Mouse (Mus musculus): ENCODE measurements at regions not wholly inside any gene's neighbourhood (a gene's known extent, or its start where the extent isn't known, plus 50 kb on each side); places are given as distances from the start of the nearest gene placed in this dataset.
"Not testable (repeated sequence)": the region's sequence is repeated elsewhere in the genome, so short reads cannot be mapped to it uniquely, and the experiment has no call there.

DNA sequence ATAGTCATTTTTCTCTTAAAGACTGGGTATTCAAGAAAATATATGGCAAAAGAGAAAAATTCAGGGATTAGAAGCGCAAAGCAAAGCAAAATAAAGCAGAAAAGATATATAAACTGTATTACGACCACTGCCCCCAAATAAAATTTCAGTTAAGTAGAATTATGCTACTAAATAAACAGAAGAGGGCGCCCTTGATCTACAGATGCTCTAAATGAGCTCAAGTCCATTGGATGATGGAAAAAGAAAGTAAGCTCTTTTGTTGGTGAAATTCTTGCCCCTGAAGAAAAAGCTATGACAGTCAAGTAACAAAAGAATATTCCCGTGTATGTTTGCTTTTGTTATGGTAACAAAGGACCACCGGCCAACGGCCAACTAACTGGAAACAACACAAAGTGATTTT lies 165.5 kb upstream of the Stk26 start:
- no peak overlapping the region for H3K4me3 ChIP-seq (ENCODE audit: low read length)
- H3K9me3 ChIP-seq (ENCODE audit: control insufficient read depth, low read length): no peaks in the 10 kb centered on the region
- no peak for ATAC-seq (ENCODE audit: low FRiP score, low TSS enrichment)
- WGBS: 33% methylated on average over 6 of the region's 6 CpGs
- H3K9ac ChIP-seq (ENCODE audit: low read depth, low read length): no peak overlapping the region
- H3K36me3 ChIP-seq (ENCODE audit: control insufficient read depth, insufficient read depth, low read length): no peaks in the 10 kb centered on the region
- no peak overlapping the region for H3K4me2 ChIP-seq (replicated peaks; ENCODE audit: low read depth, low read length)
- no peaks in the 10 kb centered on the region for H3K4me1 ChIP-seq (ENCODE audit: control insufficient read depth, insufficient read depth, low read length)
- no peak overlapping the region for H3K27ac ChIP-seq (ENCODE audit: low read depth, low read length)
- H3K27me3 ChIP-seq (ENCODE audit: control insufficient read depth, insufficient read depth, low read length): no peaks in the 10 kb centered on the region

DNA sequence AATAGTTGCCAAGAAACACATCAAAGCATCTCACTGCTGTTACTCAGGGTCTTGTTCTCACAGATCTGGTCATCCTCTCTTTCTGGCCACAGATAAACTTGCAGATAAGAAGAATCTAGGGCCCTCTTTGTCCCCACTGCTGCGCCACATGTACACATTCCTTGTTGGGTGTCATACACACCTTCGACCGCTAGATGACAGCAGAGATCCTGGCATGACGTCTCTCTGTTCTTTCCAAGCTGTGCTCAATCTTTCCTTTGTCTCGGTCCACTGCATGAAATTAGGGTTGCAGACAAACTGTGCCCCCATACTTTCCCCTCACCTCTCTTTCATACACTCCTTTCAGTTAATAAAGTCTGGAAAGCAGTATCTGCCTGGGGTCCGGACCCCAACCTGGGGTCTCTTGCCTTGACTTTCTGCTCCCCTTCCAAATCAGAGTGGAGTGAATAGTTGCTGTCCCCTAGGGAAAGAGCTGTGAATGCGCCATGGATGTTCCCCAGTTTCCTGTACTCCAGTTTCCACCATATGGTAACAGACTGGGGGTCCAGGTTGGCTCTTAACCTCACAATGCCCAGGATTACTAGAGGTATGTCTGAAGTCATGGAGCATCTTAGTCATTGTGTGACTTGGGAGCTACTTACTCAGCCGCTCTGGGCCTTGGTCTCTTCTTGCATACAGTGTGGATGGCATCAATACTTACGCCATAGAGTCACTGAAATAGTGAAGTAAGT lies 182.8 kb upstream of the Stk26 start:
- Histone ChIP-seq H3K4me2 (replicated peaks; ENCODE audit: low read depth, low read length) (no peak overlapping the region), H3K9ac (ENCODE audit: low read depth, low read length) (no peak overlapping the region), H3K9me3 (ENCODE audit: control insufficient read depth, low read length) (no peaks in the 10 kb centered on the region), H3K36me3 (ENCODE audit: control insufficient read depth, insufficient read depth, low read length) (no peaks in the 10 kb centered on the region), H3K27me3 (ENCODE audit: control insufficient read depth, insufficient read depth, low read length) (no peaks in the 10 kb centered on the region), H3K27ac (ENCODE audit: low read depth, low read length) (no peak overlapping the region), H3K4me1 (ENCODE audit: control insufficient read depth, insufficient read depth, low read length) (no peaks in the 10 kb centered on the region), H3K4me3 (ENCODE audit: low read length) (no peak overlapping the region)
- WGBS: 45% methylated on average over 9 of the region's 9 CpGs
- no peak for ATAC-seq (ENCODE audit: low FRiP score, low TSS enrichment)

- H3K4me1 ChIP-seq (ENCODE audit: control insufficient read depth, insufficient read depth, low read length): no peaks in the 10 kb centered on the region
- no peak overlapping the region for H3K9ac ChIP-seq (ENCODE audit: low read depth, low read length)
- H3K27ac ChIP-seq (ENCODE audit: low read depth, low read length): no peak overlapping the region
- H3K9me3 ChIP-seq (ENCODE audit: control insufficient read depth, low read length): no peaks in the 10 kb centered on the region
- no peak overlapping the region for H3K4me2 ChIP-seq (replicated peaks; ENCODE audit: low read depth, low read length)
- 66% methylated on average over 6 of the region's 6 CpGs for WGBS
- no peaks in the 10 kb centered on the region for H3K27me3 ChIP-seq (ENCODE audit: control insufficient read depth, insufficient read depth, low read length)
- no peak for ATAC-seq (ENCODE audit: low FRiP score, low TSS enrichment)
- no peak overlapping the region for H3K4me3 ChIP-seq (ENCODE audit: low read length)
- H3K36me3 ChIP-seq (ENCODE audit: control insufficient read depth, insufficient read depth, low read length): no peaks in the 10 kb centered on the region
Measured at GRCm38 (mm10) chrX:50657180-50657834, 183.5 kb upstream of the Stk26 start.

DNA sequence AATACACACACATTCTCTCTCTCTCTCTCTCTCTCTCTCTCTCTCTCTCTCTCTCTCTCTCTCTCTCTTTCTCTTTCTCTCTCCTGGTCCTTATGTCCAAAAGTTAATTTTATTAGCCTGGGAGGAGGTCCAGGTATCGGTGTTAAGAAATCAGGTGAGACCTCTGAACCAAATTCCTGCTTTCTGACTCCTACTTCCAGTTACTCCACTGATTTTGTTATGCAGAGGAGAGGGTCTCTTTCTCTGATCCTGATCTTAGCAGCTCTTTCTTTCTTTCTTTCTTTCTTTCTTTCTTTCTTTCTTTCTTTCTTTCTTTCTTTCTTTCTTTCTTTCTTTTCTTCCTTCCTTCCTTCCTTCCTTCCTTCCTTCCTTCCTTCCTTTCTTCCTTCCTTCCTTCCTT lies 185.5 kb upstream of the Stk26 start:
- not testable (repeated sequence) for ATAC-seq (ENCODE audit: low FRiP score, low TSS enrichment)

GRCm38 (mm10) chrX:50641347-50641746 lies 199.5 kb upstream of the Stk26 start:
- WGBS: 50% methylated on average over 4 of the region's 4 CpGs
- no peaks in the 10 kb centered on the region for H3K4me1 ChIP-seq (ENCODE audit: control insufficient read depth, insufficient read depth, low read length)
- H3K27ac ChIP-seq (ENCODE audit: low read depth, low read length): no peak overlapping the region
- H3K9ac ChIP-seq (ENCODE audit: low read depth, low read length): no peak overlapping the region
- no peaks in the 10 kb centered on the region for H3K27me3 ChIP-seq (ENCODE audit: control insufficient read depth, insufficient read depth, low read length)
- H3K4me2 ChIP-seq (replicated peaks; ENCODE audit: low read depth, low read length): no peak overlapping the region
- no peak for ATAC-seq (ENCODE audit: low FRiP score, low TSS enrichment)
- H3K9me3 ChIP-seq (ENCODE audit: control insufficient read depth, low read length): no peaks in the 10 kb centered on the region
- no peak overlapping the region for H3K4me3 ChIP-seq (ENCODE audit: low read length)
- no peaks in the 10 kb centered on the region for H3K36me3 ChIP-seq (ENCODE audit: control insufficient read depth, insufficient read depth, low read length)

More for the DNA sequence above, 185.5 kb upstream of the Stk26 start:
- H3K9me3 ChIP-seq (ENCODE audit: control insufficient read depth, low read length); H3K9ac ChIP-seq (ENCODE audit: low read depth, low read length); H3K27me3 ChIP-seq (ENCODE audit: control insufficient read depth, insufficient read depth, low read length); H3K4me3 ChIP-seq (ENCODE audit: low read length); H3K27ac ChIP-seq (ENCODE audit: low read depth, low read length); H3K4me1 ChIP-seq (ENCODE audit: control insufficient read depth, insufficient read depth, low read length); H3K4me2 ChIP-seq (replicated peaks; ENCODE audit: low read depth, low read length); H3K36me3 ChIP-seq (ENCODE audit: control insufficient read depth, insufficient read depth, low read length): not testable (repeated sequence)
- 95% methylated on average over 1 of the region's 1 CpGs for WGBS

- ATAC-seq (ENCODE audit: low FRiP score, low TSS enrichment): 0 out of 2 replicates have a peak, but pooled peaks have one; percentile 8
- 38% methylated on average over 6 of the region's 6 CpGs for WGBS
Measured at GRCm38 (mm10) chrX:50635634-50636033, 205.2 kb upstream of the Stk26 start.

DNA sequence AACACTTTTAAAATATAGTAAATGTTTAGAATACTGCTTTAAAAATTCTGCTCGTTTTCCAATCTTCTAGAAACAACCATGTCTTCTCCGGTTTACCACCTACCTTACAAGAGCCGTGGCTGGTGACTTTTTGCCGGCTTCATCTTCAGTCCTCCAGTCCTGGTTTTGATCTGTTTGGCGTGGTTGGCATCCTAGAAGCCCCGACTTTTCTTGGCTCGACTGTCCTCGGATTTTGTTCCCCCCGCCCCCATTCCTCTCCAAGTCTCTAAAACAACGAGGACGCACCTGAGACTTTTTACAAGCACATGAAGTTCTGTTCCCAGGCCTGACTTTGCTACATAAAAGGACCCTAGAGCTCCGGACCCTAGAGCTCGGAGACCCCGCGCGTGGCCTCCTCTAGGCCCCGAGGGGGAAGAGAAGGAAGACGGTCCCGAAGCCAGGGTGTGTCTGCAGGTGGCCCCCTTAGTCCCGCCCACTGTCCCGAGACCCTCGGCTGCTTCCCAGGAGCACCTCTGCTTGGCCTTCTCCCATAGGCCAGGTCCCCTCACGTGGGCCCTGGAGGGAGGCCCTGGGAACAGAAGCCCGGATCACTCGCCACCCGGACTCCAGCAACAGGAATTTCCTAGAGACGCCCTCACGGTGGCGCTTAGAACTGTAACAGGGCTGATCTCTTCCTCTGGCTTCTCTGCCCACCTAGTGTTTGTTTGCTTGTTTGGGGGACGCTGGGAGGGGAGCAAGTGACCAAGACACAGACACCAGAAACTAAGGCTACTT lies 205.8 kb upstream of the Stk26 start:
- ATAC-seq (ENCODE audit: low FRiP score, low TSS enrichment): peak; percentile 100
- peak overlapping the region; percentile 49 for H3K9ac ChIP-seq (ENCODE audit: low read depth, low read length)
- no peak overlapping the region for H3K27ac ChIP-seq (ENCODE audit: low read depth, low read length)
- H3K4me3 ChIP-seq (ENCODE audit: low read length): peak overlapping the region; percentile 46
- no peaks in the 10 kb centered on the region for H3K9me3 ChIP-seq (ENCODE audit: control insufficient read depth, low read length)
- no peaks in the 10 kb centered on the region for H3K4me1 ChIP-seq (ENCODE audit: control insufficient read depth, insufficient read depth, low read length)
- H3K27me3 ChIP-seq (ENCODE audit: control insufficient read depth, insufficient read depth, low read length): no peaks in the 10 kb centered on the region
- peak overlapping the region; percentile 44 for H3K4me2 ChIP-seq (replicated peaks; ENCODE audit: low read depth, low read length)
- WGBS: 22% methylated on average over 30 of the region's 30 CpGs
- H3K36me3 ChIP-seq (ENCODE audit: control insufficient read depth, insufficient read depth, low read length): peaks cover 8% of the 10 kb centered on the region; the same call in 1 of the 2 replicates

More at GRCm38 (mm10) chrX:50635634-50636033, 205.2 kb upstream of the Stk26 start:
- peak overlapping the region; percentile 44 for H3K4me2 ChIP-seq (replicated peaks; ENCODE audit: low read depth, low read length)
- no peaks in the 10 kb centered on the region for H3K27me3 ChIP-seq (ENCODE audit: control insufficient read depth, insufficient read depth, low read length)
- H3K27ac ChIP-seq (ENCODE audit: low read depth, low read length): no peak overlapping the region
- peak overlapping the region; percentile 31; the same call in 1 of the 2 replicates for H3K9ac ChIP-seq (ENCODE audit: low read depth, low read length)
- H3K4me1 ChIP-seq (ENCODE audit: control insufficient read depth, insufficient read depth, low read length): no peaks in the 10 kb centered on the region
- peaks cover 3% of the 10 kb centered on the region; the same call in 1 of the 2 replicates for H3K36me3 ChIP-seq (ENCODE audit: control insufficient read depth, insufficient read depth, low read length)
- peak overlapping the region; percentile 46; the same call in 1 of the 2 replicates for H3K4me3 ChIP-seq (ENCODE audit: low read length)
- H3K9me3 ChIP-seq (ENCODE audit: control insufficient read depth, low read length): no peaks in the 10 kb centered on the region

DNA sequence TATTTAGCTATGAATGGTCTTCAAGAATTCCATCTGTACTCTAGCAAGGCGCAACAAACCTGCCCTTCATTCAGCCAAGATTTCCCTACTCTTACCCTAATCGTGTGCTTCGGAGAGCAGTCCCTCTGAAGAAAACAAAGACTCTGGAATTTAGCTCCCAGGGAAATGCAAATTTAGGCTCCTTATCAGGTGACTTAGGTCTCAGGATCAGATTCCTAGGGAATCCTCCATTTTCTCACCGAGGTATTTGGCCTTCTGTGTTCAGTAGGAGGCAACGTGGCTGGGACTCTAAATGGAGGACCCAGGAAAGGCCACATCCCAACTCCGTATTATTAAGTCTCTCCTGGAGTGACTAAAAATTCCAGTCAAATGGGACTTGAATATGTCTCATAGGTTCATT lies 204.2 kb upstream of the Olfr1324 start:
- 41% methylated on average over 6 of the region's 6 CpGs for WGBS
- ATAC-seq (ENCODE audit: low FRiP score, low TSS enrichment): no peak

More for the DNA sequence above, 204.2 kb upstream of the Olfr1324 start:
- Histone ChIP-seq H3K4me3 (ENCODE audit: low read length) (no peak overlapping the region), H3K27me3 (ENCODE audit: control insufficient read depth, insufficient read depth, low read length) (no peaks in the 10 kb centered on the region), H3K4me1 (ENCODE audit: control insufficient read depth, insufficient read depth, low read length) (no peaks in the 10 kb centered on the region), H3K27ac (ENCODE audit: low read depth, low read length) (no peak overlapping the region), H3K36me3 (ENCODE audit: control insufficient read depth, insufficient read depth, low read length) (peaks cover 8% of the 10 kb centered on the region; the same call in 1 of the 2 replicates), H3K9ac (ENCODE audit: low read depth, low read length) (no peak overlapping the region), H3K9me3 (ENCODE audit: control insufficient read depth, low read length) (no peaks in the 10 kb centered on the region), H3K4me2 (replicated peaks; ENCODE audit: low read depth, low read length) (peak overlapping the region; percentile 3; the same call in 1 of the 2 replicates)

All from kidney, embryonic 14.5 days (tissue).